Mouse (Mus musculus) monocyte, adult 59 days (primary cell): ENCODE measurements around the gene Hspd1. TPM values are rescaled to one million over a fixed set of nuclear protein-coding genes. Genes with fewer than 3 reads are reported as not detected.

Experiments used
- total RNA-seq, 2 experiments: library from RNA; stranded (reverse); gene quantifications; one replicate each; pipeline ENCODE4 v1.2.4; 2023

Gene Hspd1
- 10 to 100 TPM; 61.4 to 71.1 TPM for total RNA-seq

DNA sequence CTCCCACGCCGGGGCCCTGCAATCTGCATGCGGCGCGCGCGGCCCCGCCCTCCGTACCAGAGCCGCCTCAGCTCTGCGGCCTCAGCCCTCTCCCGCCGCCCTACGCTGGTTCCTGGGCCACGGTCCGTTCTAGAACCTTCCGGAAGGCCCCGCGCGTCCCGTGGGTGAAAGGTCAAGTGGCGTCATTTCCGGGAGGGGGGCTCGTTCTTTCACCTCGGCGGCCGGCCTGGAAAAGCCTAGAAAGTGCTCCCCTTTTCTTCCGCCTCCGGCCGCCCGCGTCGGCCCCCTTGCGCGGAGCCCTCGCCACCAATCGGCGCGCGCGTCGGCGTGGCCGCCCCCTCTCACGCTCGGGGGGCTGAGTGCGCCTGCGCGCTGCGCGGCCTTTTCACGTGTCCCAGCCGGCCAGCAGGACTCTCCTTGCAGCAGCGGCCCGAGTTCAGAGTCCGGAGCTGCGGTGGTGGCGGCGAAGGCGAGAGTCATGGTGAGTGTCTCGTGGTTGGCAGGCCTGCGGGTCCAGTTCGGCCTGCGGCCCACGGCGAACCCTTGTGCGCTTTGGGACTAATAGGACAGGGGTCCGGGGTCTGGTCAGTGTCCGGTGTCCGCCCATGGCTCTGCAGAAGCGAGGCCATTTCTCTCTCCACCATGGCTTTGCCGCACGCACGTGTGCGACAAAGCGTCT is at the start of gene Hspd1, which contains the start of gene Hspe1:
Gene Hspd1, minus strand, starts transcription at position 312 of the 679 bp plus-strand sequence.
Gene Hspe1, plus strand, starts transcription at position 201 of the 679 bp plus-strand sequence.

DNA sequence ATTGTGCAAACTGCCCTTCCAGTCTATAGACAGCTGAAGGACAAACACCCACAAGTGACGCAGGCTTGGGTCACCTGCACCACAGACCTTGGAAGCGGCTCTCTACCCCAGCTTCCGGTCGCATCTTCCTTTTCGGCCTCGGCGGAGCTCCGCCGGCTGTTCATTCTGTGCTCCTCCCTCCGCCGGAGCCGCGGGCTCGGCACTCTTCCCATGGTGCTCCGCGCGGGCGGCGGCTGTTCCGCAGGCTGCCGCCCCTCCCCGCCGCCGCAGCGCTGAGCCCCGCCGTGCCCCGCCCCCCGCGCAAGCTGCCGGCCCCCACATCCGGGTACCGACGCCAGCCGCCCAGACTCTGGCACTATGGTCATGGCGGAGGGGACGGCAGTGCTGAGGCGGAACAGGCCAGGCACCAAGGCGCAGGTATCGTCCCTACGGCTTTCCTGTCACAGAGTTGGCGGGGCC is 42.9 kb upstream of the Hspd1 start, which contains the start of gene Mob4:
Gene Mob4, plus strand, starts transcription at position 289 of the 459 bp plus-strand sequence.

DNA sequence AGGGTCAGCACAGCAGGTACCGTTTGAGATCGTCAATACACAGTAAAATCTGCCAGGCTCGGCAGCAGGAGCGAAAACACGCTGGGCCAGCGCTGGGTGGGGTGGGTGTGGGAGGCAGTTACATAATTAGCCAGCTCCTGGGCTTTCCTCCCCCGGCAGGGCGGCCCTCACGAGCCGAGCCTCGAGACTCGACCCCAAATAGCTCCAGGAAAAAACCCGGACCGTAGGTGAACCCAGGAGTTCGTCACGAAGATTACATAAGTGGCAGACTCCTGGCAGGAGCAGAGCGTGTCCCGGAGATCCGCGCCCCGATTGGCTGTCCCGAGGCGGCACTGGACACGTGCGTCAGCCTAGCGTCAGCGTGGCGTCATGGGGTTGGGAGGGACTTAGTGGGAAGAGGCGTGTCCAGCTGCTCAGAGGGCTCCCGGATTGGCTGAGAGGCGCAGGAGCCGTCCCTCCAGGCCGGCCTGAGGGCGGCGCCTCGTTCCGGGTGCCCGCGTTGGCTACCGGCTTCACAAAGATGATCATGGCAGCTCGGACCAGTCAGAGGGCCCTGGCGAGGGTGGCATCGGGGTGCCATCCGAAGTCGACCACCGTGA is 35.6 kb downstream of the Hspd1 start, which contains the start of gene Coq10b:
Gene Coq10b, plus strand, starts transcription at position 416 of the 599 bp plus-strand sequence.

Other genes starting within 250 kb of the Hspd1 start
- 100 to 1,000 TPM; 344 to 376 TPM for gene Ankrd44, start 161.9 kb downstream of the Hspd1 start, total RNA-seq
- 100 to 1,000 TPM; 326 to 349 TPM for gene Sf3b1, start 60.8 kb downstream of the Hspd1 start, total RNA-seq
- 10 to 100 TPM; 56.1 to 59.0 TPM for gene Coq10b, start 35.5 kb downstream of the Hspd1 start, total RNA-seq
- 10 to 100 TPM; 62.6 TPM for gene Hspe1, start 111 bp downstream of the Hspd1 start, total RNA-seq
- gene Mob4, start 43.0 kb upstream of the Hspd1 start, total RNA-seq: 10 to 100 TPM; 44.6 to 45.3 TPM
- 1 to 10 TPM in 1 of 2 experiments, under 1 TPM in 1; 0.67 to 1.7 TPM for gene Rftn2, start 138.5 kb upstream of the Hspd1 start, total RNA-seq
- 1 to 10 TPM; 2.4 to 2.5 TPM for gene Mars2, start 148.9 kb upstream of the Hspd1 start, total RNA-seq